Mouse (Mus musculus): Measurements from ENCODE around the gene Gm11937.
"Not testable (repeated sequence)": the region's sequence is repeated elsewhere in the genome, so short reads cannot be mapped to it uniquely, and the experiment has no call there.

Gene Gm11937

DNA sequence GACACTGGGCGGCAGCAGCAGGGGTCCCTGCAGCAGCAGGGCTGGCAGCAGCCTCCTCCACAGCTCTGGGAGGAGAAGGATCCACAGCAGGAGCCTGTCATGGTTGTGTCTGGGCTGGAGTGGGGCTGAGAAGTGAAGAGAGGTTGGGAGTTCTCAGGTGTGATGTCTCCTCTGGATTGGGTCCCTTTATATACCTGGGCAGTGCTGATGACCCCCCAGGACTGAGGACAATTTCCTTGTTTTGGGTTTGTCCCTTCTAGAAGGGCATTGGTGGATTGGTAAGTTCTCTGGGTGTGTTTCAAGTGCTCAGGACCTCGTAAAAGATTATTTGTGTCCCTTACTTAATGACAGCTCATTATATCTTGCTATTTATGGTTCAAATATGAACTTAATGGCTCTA lies at the start of gene Gm11937:
Gene Gm11937 (minus strand): TSS at position 101 of the 400 bp plus-strand sequence.
- DNase-seq (ENCODE audit: low read depth, low spot score), result not testable (repeated sequence)

DNA sequence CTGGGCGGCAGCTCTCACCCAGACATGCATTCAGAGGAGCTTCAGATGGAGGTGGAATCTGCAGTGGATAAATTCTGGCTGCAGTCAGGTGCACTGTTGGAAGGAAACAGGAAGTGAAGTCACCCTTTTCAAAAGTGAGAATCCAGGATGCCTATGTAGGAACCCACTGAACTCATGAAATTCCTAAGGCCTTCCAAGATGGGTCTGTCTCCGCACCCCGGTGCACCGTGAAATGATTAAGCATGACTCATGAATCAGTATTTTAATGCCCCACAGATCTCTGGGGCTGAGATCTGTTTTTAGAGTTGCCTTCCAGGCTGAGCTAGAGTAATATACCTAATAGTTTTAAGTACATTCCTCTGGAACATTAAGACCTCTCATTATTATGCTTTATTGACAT lies 49.3 kb upstream of the Gm11937 start:
- no peak for DNase-seq (ENCODE audit: low read depth, low spot score)

DNA sequence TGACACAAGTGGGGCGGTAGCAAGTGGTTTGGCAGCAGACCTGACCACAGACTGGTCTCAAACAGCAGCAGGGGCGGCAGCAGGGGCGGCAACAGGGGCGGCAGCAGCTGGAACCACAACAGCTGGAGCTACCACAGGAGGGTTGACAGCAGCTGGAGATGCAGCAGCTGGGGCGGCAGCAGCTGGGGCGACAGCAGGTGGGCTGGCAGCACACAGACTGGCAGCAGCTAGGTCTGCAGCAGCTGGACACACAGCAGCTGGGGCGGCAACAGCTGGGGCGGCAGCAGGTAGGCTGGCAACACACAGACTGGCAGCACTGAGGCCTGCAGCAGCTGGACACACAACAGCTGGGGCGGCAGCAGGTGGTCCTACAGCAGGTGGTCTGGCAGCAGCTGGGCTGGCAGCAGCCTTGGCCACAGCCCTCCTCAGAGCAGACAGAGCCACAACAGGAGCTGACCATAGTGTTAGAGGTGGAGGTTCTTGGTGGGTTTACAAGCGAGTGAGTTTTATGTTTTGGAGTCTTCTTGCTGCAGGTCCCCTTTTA lies 48.5 kb upstream of the Gm11937 start, which contains the start of gene Gm11563:
Gene Gm11563 (minus strand): TSS at position 494 of the 544 bp plus-strand sequence.
- DNase-seq (ENCODE audit: low read depth, low spot score), result peak; percentile 21

DNA sequence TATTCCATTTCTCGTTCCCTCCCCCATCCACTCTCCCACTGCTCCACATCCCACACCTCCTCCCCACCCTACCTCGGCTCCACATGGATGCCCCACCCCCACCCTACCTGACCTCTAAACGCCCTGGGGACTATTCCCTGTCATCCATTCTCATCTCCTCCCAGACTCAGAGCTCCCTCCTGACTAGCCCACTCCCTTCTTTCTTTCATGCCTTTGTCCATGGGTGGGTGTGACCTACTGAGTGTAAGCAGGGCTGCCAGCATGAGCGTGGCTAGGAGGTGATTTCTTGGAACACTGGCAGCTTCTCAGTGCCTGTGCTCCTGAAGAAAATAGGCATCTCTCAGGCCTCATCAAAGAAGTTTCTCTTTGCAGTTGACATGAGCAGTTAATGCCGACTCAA lies 47.1 kb upstream of the Gm11937 start:
- peak; percentile 83 for DNase-seq (ENCODE audit: low read depth, low spot score)

DNA sequence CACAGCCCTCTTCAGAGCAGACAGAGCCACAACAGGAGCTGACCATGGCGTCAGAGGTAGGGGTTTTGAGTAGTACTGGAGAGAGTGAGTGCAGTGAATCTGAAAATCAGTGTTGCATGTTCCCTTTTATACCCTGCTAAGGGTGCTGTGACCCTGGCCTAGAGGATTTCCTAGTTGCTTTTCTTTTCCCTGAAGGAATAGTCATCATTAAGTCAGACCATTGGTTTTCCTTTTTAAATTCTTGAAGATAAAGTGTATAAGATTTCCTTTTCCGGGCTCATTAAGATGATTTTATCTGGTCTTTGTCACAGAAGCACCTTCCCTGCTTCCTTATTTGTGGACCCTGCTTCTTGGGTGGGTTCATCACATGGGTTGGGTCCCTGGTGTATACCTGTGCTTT lies 40.1 kb upstream of the Gm11937 start, which contains the start of gene Gm11555:
Gene Gm11555 (minus strand): TSS at position 101 of the 400 bp plus-strand sequence.
- DNase-seq (ENCODE audit: low read depth, low spot score), result no peak

DNA sequence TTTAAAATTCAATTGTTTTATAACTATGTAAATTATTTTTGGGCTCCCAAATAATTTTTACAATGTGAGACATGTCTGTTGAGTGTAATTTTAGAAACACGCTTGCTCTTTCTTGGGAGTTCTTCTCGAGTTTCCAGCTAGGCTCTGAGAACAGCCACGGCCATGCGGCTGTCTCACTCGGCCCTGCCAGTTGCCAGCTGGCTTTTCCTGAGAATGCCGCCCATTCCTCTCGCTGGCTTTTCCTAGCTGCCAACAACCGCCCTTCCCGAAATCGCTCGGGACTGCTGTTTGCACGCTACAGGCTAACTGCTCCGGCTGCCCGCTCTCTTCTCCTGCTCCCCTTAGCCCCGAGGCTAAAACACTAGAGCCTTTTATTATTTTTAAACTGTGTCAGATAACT lies 36.5 kb upstream of the Gm11937 start:
- DNase-seq (ENCODE audit: low read depth, low spot score), result no peak

DNA sequence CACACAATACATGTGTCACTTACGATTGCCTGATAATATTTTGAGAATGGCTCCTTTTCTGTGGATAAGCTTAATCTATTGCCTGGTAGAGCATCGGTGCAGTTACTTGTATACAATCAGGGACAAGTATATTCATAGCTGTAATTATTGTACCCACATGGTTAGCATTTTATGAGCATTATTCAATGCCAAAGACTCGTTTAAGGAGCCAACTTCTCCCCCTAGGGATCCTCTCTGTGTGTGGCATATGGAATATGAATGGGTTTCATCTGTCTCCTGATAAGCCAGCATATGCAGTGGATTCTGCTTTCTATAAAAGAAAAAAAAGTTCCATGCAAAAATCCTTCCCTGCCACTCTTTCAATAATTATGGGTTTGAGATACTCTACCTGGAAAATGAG lies 34.4 kb upstream of the Gm11937 start:
- DNase-seq (ENCODE audit: low read depth, low spot score), result no peak

DNA sequence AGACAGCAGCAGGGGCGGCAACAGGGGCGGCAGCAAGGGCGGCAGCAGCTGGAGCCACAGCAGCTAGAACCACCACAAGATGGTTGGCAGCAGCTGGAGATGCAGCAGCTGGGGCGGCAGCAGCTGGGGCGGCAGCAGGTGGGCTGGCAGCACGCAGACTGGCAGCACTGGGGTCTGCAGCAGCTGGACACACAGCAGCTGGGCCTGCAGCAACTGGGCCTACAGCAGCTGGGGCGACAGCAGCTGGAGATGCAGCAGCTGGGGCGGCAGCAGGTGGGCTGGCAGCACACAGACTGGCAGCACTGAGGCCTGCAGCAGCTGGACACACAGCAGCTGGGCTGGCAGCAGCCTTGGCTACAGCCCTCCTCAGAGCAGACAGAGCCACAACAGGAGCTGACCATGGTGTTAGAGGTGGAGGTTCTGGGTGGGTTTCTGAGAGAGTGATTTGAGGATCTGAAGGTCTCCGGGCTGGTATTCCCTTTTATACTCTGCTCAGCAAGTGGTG lies 33.7 kb upstream of the Gm11937 start, which contains the start of gene Krtap4-7:
Gene Krtap4-7 (minus strand): TSS at position 455 of the 505 bp plus-strand sequence.
- not testable (repeated sequence) for DNase-seq (ENCODE audit: low read depth, low spot score)

DNA sequence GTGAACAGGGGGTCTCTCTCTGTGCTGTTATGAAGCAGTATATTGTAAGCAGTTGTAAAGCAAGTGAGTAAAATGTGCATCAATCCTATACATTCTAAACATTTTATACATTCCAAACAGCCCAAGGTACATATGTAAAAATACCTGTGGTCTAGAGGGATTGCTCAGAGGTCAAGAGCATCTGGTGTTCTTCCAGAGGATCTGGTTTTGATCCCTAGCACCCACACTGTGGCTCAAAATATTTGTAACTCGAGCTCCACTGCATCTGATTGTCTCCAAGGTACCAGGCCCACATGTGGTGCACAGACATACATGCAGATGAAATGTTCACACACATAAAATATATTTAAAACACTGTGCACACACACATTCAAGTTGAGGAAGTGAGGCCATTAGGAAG lies 30.9 kb upstream of the Gm11937 start:
- DNase-seq (ENCODE audit: low read depth, low spot score), result no peak

DNA sequence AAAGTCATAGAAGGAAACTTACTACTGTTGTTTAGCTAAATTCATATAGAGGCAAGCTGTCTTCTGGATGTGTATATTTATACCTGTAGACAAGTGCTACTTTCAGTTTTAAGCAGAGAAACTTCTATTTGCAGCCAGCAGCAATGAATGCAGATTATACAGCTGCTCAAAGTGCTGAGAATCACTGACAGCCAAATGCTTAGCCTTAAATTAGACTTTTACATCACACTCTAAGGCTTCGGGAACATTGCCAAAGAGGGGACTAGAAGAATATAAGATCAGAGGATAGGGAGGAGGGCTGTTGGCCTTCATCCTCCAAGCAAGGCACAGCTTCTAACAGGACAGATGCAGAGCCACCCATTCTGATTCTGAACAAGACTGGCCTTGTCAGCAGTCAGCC lies 27.1 kb upstream of the Gm11937 start:
- DNase-seq (ENCODE audit: low read depth, low spot score), result no peak

DNA sequence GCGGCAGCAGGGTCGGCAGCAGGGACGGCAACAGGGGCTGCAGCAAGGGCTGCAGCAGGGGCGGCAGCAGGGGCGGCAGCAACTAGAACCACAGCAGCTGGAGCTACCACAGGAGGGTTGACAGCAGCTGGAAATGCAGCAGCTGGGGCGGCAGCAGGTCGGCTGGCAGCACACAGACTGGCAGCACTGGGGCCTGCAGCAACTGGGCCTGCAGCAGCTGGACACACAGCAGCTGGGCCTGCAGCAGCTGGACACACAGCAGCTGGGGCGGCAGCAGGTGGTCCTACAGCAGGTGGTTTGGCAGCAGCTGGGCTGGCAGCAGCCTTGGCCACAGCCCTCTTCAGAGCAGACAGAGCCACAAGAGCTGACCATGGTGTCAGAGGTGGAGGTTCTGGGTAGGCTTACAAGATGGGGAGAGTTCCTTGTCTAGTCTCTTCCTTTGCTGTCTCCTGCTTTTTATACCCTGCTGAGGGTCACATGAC lies 24.7 kb upstream of the Gm11937 start, which contains the start of gene Krtap4-2:
Gene Krtap4-2 (minus strand): TSS at position 432 of the 482 bp plus-strand sequence.
- DNase-seq (ENCODE audit: low read depth, low spot score), result no peak

DNA sequence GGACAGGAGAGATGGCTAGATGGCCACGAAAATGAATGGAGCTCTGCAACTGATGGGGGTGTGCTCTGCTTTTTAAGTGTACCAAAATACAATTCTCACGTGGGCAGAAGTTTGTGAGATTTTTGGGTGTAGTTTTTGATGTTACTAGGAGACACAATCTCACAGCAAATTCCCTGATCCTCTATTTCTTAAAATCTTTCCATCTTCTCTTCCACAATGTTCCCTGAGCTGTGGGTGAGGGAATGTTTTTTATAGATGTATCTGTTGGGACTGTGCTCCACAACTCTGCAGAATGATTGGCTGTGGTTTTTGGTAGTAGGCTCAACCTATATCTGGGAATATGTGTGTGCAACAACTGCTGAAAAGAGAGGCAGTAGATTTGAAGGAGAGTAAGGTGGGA lies 23.3 kb upstream of the Gm11937 start:
- no peak for DNase-seq (ENCODE audit: low read depth, low spot score)

DNA sequence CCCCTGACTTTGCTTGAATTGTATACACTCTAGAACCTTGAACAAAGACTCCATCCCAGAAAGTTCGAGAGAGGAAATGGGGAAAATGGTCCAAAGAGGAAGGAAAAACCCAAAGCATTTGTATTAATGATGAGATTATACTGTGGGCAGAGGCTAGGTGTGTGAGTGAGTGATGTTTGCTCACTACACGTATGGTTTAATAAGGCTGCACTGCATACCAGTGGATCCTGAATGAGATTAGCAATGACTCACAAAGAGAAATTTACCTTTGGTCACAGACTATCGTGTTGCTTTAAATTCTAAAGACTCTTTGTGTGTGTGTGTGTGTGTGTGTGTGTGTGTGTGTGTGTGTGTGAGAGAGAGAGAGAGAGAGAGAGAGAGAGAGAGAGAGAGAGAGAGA lies 20.9 kb upstream of the Gm11937 start:
- no peak for DNase-seq (ENCODE audit: low read depth, low spot score)

DNA sequence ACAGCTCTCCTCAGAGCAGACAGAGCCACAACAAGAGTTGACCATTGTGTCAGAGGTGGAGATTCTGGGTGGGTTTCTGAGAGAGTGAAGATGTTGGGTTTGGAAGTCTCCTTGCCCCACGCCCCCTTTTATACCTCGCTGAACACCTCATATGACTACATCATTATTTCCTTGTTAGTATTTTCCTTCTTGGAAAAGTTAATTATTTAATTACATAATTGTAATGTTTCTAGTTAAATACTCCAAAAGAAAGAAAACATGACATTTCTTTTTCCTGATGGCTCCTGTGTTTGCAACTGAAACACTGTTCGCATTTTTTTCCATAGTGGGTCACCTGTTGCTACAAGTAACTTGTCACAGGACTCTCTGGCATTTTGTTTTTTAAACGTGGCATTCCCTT lies 18.1 kb upstream of the Gm11937 start, which contains the start of gene Krtap4-1:
Gene Krtap4-1 (minus strand): TSS at position 101 of the 400 bp plus-strand sequence.
- DNase-seq (ENCODE audit: low read depth, low spot score), result no peak

DNA sequence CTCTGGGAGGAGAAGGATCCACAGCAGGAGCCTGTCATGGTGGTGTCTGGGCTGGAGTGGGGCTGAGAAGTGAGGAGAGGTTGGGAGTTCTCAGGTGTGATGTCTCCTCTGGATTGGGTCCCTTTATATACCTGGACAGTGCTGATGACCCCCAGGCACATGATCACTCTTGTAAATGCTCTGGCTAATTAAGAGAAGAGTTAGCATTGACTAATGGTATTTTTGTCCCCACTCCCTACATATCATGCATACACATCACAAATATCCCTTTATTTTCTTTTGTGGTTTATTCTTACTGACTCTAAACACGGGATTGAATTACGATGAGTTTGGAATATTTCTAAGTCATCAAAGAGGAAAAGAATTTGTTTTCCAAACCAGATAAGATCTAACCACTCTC lies 10.3 kb upstream of the Gm11937 start, which contains the start of gene Gm11562:
Gene Gm11562 (minus strand): TSS at position 101 of the 400 bp plus-strand sequence.
- no peak for DNase-seq (ENCODE audit: low read depth, low spot score)

DNA sequence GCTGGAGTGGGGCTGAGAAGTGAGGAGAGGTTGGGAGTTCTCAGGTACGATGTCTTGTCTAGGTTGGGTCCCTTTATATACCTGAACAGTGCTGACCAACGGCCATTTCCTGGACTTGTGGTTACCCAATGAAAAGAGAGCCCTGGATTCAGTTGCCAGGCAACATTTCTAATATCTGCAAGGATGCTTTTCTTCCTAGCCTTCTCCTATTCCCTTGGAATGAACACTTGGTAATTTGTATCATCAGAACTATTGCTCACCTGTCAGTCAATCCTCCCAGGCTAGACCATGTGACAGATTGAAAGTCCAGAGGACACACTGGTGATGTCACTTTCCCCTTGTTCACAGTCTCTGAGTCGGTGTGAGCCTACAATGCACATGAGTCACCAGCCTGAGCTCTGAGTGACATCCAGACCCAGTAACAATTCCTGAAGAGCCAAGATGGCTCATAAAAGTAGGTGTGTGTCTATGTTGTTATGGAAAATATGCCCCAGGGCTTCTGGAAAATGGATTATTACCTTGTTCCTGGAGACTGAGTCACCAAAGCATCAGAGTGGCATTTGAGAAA lies 4.9 kb upstream of the Gm11937 start, which contains the start of gene Krtap2-4:
Gene Krtap2-4 (minus strand): TSS at position 51 of the 568 bp plus-strand sequence.
- no peak for DNase-seq (ENCODE audit: low read depth, low spot score)

DNA sequence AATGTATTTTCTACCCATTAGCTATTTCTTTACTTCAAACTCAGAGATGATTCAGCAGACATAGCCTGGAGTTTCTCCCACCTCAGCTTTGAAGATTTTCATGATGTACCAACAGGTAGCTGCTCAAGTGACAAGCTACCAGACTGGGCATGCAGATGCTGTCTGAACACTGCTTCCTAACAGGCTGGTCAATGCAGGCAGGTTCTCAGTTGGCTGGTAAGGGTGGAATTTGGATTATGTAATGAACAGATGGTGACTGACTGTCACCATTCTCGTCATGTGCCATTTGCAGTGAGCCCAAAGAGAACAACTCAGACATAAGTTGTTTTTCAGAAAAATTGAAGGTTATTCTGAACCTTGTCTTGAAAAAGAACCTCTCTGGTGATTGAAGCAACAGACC lies 863 bp downstream of the Gm11937 start:
- no peak for DNase-seq (ENCODE audit: low read depth, low spot score)

DNA sequence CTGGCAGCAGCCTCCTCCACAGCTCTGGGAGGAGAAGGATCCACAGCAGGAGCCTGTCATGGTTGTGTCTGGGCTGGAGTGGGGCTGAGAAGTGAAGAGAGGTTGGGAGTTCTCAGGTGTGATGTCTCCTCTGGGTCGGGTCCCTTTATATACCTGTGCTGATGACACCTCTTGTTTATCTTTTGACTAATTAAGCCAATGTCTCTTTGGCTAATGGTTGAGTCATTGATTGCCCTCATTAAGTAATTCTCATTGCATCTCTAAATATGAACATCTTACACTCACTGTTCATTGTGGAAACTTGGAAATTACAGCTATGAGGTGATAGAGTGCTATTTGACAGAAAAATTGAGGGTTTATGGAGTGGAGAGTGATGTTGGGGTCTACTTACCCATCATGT lies 6.8 kb downstream of the Gm11937 start, which contains the start of gene Gm11938:
Gene Gm11938 (minus strand): TSS at position 101 of the 400 bp plus-strand sequence.
- DNase-seq (ENCODE audit: low read depth, low spot score), result not testable (repeated sequence)

DNA sequence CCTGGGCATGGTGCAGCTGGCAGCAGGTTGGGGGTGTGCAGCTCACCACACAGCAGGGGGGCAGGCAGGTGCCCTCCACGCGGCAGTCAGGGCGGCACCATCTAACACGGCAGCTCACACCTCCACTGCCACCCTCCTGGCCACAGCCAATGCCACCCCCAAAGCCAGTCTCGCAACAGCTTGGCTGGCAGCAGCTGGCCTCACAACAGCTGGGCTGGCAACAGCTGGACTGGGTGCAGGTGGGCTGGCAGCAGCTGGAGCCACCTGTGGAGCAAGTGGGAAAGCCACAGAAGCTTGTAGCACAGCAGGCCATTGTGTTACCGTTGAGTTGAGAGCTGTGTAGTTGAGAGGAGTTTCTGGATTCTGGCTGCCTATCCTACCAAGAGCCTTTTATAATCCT lies 12.2 kb downstream of the Gm11937 start, which contains the start of gene Krtap9-3:
Gene Krtap9-3 (minus strand): TSS at position 364 of the 400 bp plus-strand sequence.
- not testable (repeated sequence) for DNase-seq (ENCODE audit: low read depth, low spot score)

DNA sequence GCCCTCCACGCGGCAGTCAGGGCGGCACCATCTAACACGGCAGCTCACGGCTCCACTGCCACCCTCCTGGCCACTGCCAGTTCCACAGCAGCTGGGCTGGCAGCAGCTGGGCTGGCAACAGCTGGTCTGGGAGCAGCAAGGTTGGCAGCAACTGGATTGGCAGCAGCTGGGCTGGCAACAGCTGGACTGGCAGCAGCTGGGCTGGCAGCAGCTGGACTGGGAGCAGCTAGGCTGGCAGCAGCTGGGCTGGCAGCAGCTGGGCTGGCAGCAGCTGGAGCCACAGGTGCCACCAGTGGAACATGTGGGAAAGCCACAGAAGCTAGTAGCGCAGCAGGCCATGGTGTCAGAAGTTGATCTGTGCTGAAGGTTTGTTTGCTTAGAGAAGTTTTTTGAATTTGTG lies 19.0 kb downstream of the Gm11937 start, which contains the start of gene Krtap1-3:
Gene Krtap1-3 (minus strand): TSS at position 359 of the 400 bp plus-strand sequence.
- no peak for DNase-seq (ENCODE audit: low read depth, low spot score)

DNA sequence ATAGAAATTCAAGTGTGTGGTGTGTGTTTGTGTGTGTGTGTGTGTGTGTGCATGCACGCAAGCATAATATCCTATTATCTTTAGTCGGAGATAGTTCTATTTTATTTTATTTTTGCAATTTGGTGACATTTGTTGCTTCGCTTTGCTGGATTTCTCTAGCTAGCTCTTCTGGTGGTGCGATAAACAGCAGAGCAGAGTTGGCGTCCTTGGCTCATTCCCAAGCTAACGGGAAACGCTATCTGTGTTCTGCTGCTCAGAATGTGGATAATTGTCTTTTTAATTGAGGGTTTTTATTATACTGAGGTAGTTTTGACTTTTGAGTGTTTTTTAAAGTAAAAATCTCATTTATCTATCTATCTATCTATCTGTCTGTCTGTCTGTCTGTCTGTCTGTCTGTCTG lies 24.9 kb downstream of the Gm11937 start:
- DNase-seq (ENCODE audit: low read depth, low spot score), result no peak

DNA sequence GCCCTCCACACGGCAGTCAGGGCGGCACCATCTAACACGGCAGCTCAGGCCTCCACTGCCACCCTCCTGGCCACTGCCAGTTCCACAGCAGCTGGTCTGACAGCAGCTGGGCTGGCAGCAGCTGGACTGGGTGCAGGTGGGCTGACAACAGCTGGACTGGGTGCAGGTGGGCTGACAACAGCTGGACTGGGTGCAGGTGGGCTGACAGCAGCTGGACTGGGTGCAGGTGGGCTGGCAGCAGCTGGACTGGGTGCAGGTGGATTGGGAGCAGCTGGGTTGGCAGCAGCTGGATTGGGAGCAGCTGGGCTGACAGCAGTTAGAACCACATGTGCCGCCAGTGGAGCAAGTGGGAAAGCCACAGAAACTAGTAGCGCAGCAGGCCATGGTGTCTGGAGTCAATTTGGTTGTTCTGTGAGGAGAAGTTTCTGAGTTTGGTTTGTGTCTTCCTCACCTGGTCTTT lies 26.7 kb downstream of the Gm11937 start, which contains the start of gene Krtap1-4:
Gene Krtap1-4 (minus strand): TSS at position 410 of the 460 bp plus-strand sequence.
- DNase-seq (ENCODE audit: low read depth, low spot score), result no peak
